Mouse (Mus musculus) thymus, adult 2 months (tissue): ENCODE measurements around the gene Vmn1r188. TPM values are rescaled to one million over a fixed set of nuclear protein-coding genes. Genes with fewer than 3 reads are reported as not detected.

Experiments used
- DNase-seq: peaks from one replicate; pipeline ENCODE4 v3.0.0; 2021
- H3K27ac ChIP-seq: fragments of 200-500 bp; 2 replicates; pipeline ENCODE4 v1.5.1; 2012; ENCODE audit warnings: low read length, control low read depth; ENCODE audit not compliant: control insufficient read depth, insufficient read depth
- H3K27me3 ChIP-seq: fragments of 200-500 bp; 2 replicates; pipeline ENCODE4 v1.6.1; 2012; ENCODE audit warnings: mild to moderate bottlenecking, low read length, moderate library complexity, mixed read lengths; ENCODE audit not compliant: control insufficient read depth, insufficient read depth
- H3K36me3 ChIP-seq: fragments of 200-500 bp; 2 replicates; pipeline ENCODE4 v1.6.1; 2012; ENCODE audit warnings: mild to moderate bottlenecking, low read length, moderate library complexity; ENCODE audit not compliant: control insufficient read depth, insufficient read depth
- H3K4me1 ChIP-seq: fragments of 200-500 bp; replicated peaks from 2 replicates; pipeline ENCODE4 v1.6.1; 2012; ENCODE audit warnings: low read length; ENCODE audit not compliant: control insufficient read depth, insufficient read depth
- H3K4me3 ChIP-seq: fragments of 200-500 bp; 2 replicates; pipeline ENCODE4 v1.5.1; 2012; ENCODE audit warnings: mild to moderate bottlenecking, low read length, control low read depth, moderate library complexity; ENCODE audit not compliant: control insufficient read depth, insufficient read depth
- CTCF ChIP-seq: fragments of 200-500 bp; IDR thresholded peaks from 2 replicates; pipeline ENCODE4 v1.5.1; 2012; ENCODE audit warnings: mild to moderate bottlenecking, control low read depth, low read length, moderate library complexity, borderline replicate concordance; ENCODE audit not compliant: control insufficient read depth, poor library complexity, insufficient read depth; ENCODE audit errors: extremely low read depth
- POLR2A ChIP-seq: fragments of 200-500 bp; IDR thresholded peaks from 2 replicates; pipeline ENCODE4 v1.6.1; 2012; ENCODE audit warnings: mild to moderate bottlenecking, low read length, control low read depth, moderate library complexity; ENCODE audit not compliant: control insufficient read depth, poor library complexity, insufficient read depth; ENCODE audit errors: extremely low read depth
- WGBS: fragments of 180-500 bp; shearing (Covaris S2); methylation state at CpG from one replicate; pipeline ENCODE4 v1.1.7; 2018; 5-methylcytosine and 5-hydroxymethylcytosine counted together
- polyA plus RNA-seq: library from polyadenylated mRNA; depleted of rRNA; stranded (reverse); fragments of >200 nt; gene quantifications from 2 replicates; pipeline ENCODE4 v1.2.3, GENCODE M21; 2012

The Vmn1r188 gene
- polyA plus RNA-seq, 1 experiment: not detected

- H3K36me3 ChIP-seq: no peaks in the 10 kb centered on the region
- H3K27ac ChIP-seq: peak overlapping the region; percentile 90
- 0% methylated on average over 14 of the region's 14 CpGs for WGBS
- peak overlapping the region; percentile 58 for H3K4me3 ChIP-seq
- no peak for DNase-seq
- no peak for TF ChIP-seq CTCF
- TF ChIP-seq POLR2A: peak; percentile 13; the same call in 1 of the 2 replicates
- H3K4me1 ChIP-seq: peaks cover 5% of the 10 kb centered on the region
- no peaks in the 10 kb centered on the region for H3K27me3 ChIP-seq
Observed at GRCm38 (mm10) chr13:22043503-22044431, 40.5 kb upstream of the Vmn1r188 start.

GRCm38 (mm10) chr13:22044432-22045155 lies 39.6 kb upstream of the Vmn1r188 start:
- no peak for DNase-seq
- WGBS: 96% methylated on average over 6 of the region's 6 CpGs
- H3K27ac ChIP-seq: no peak overlapping the region
- no peaks in the 10 kb centered on the region for H3K36me3 ChIP-seq
- no peak for TF ChIP-seq CTCF
- no peak for TF ChIP-seq POLR2A
- no peak overlapping the region for H3K4me3 ChIP-seq
- no peaks in the 10 kb centered on the region for H3K27me3 ChIP-seq
- peaks cover 7% of the 10 kb centered on the region for H3K4me1 ChIP-seq

GRCm38 (mm10) chr13:22045311-22045710 lies 38.9 kb upstream of the Vmn1r188 start:
- TF ChIP-seq CTCF: no peak
- TF ChIP-seq POLR2A: no peak
- Histone ChIP-seq H3K27ac (no peak overlapping the region), H3K4me3 (no peak overlapping the region), H3K4me1 (peaks cover 10% of the 10 kb centered on the region), H3K27me3 (no peaks in the 10 kb centered on the region), H3K36me3 (no peaks in the 10 kb centered on the region)
- WGBS: 34% methylated on average over 2 of the region's 2 CpGs
- DNase-seq: no peak

- DNase-seq: no peak
- Histone ChIP-seq H3K27me3 (no peaks in the 10 kb centered on the region), H3K27ac (peak overlapping the region; percentile 44; the same call in 1 of the 2 replicates), H3K4me3 (no peak overlapping the region), H3K36me3 (no peaks in the 10 kb centered on the region), H3K4me1 (peaks cover 11% of the 10 kb centered on the region)
- 9% methylated on average over 2 of the region's 2 CpGs for WGBS
- TF ChIP-seq POLR2A (no peak), CTCF (no peak)
Observed at GRCm38 (mm10) chr13:22049041-22049440, 35.2 kb upstream of the Vmn1r188 start.

GRCm38 (mm10) chr13:22049737-22050440 lies 34.4 kb upstream of the Vmn1r188 start:
- TF ChIP-seq CTCF (no peak), POLR2A (no peak)
- 0% methylated on average over 14 of the region's 14 CpGs for WGBS
- peak overlapping the region; percentile 12 for H3K4me3 ChIP-seq
- H3K27me3 ChIP-seq: no peaks in the 10 kb centered on the region
- no peaks in the 10 kb centered on the region for H3K36me3 ChIP-seq
- H3K4me1 ChIP-seq: peaks cover 11% of the 10 kb centered on the region
- DNase-seq: peak; percentile 57
- H3K27ac ChIP-seq: peak overlapping the region; percentile 10; the same call in 1 of the 2 replicates
